Mouse (Mus musculus) heart, postnatal 36 days (tissue): Measurements from ENCODE around the gene Nr3c2. TPM values are rescaled to one million over a fixed set of nuclear protein-coding genes. Genes with fewer than 3 reads are reported as not detected.

ENCODE experiments used
- DNase-seq, 2 experiments: peaks; one replicate each; pipeline ENCODE4 v3.0.0; 2021 to 2022
- intact Hi-C: fragments of 180-260 bp; cut with DNase I; formaldehyde crosslinking; loops from one replicate; pipeline ENCODE4 v1.15.1; 2025
- total RNA-seq, 2 experiments: library from RNA; stranded (reverse); gene quantifications; 2 replicates each; pipeline ENCODE4 v1.2.3; 2021

Nr3c2 gene
- total RNA-seq, 2 experiments from 2014 or later = 16.1 to 35.4 TPM

- intact Hi-C loops = loop anchor here (5.0 kb wide), 2 partner anchors 76 to 144 kb away; no protein-coding TSS in a partner anchor
- DNase-seq = no peak
These were observed 147.5 kb downstream of the Nr3c2 start for GRCm38 (mm10) chr8:77046731-77047130.

- DNase-seq = no peak
These were observed 152.4 kb downstream of the Nr3c2 start for GRCm38 (mm10) chr8:77051399-77052275.

GRCm38 (mm10) chr8:77055492-77056021, 156.3 kb downstream of the Nr3c2 start:
- DNase-seq = no peak
- intact Hi-C loops = no loop called here

More at GRCm38 (mm10) chr8:77051399-77052275, 152.4 kb downstream of the Nr3c2 start:
- intact Hi-C loops = no loop called here

- DNase-seq = no peak
- intact Hi-C loops = no loop called here
These were observed 157.6 kb downstream of the Nr3c2 start for GRCm38 (mm10) chr8:77056853-77057252.

- DNase-seq = no peak
- intact Hi-C loops = no loop called here
These were observed 183.4 kb downstream of the Nr3c2 start for GRCm38 (mm10) chr8:77082687-77083086.

- intact Hi-C loops = no loop called here
- DNase-seq = no peak
These were observed 186.8 kb downstream of the Nr3c2 start for GRCm38 (mm10) chr8:77086036-77086435.

- DNase-seq = no peak
- intact Hi-C loops = no loop called here
These were observed 197.5 kb downstream of the Nr3c2 start for GRCm38 (mm10) chr8:77096721-77097120.

GRCm38 (mm10) chr8:77098101-77098500, 198.9 kb downstream of the Nr3c2 start:
- intact Hi-C loops = no loop called here

GRCm38 (mm10) chr8:77100370-77100769, 201.1 kb downstream of the Nr3c2 start:
- DNase-seq = no peak
- intact Hi-C loops = no loop called here

More at GRCm38 (mm10) chr8:77098101-77098500, 198.9 kb downstream of the Nr3c2 start:
- DNase-seq = no peak

- intact Hi-C loops = no loop called here
- DNase-seq = no peak
These were observed 203.6 kb downstream of the Nr3c2 start for GRCm38 (mm10) chr8:77102879-77103278.

- intact Hi-C loops = no loop called here
- DNase-seq = no peak
These were observed 213.5 kb downstream of the Nr3c2 start for GRCm38 (mm10) chr8:77112719-77113118.

GRCm38 (mm10) chr8:77114769-77115168, 215.5 kb downstream of the Nr3c2 start:
- intact Hi-C loops = no loop called here
- DNase-seq = no peak

- DNase-seq = no peak
- intact Hi-C loops = no loop called here
These were observed 217.3 kb downstream of the Nr3c2 start for GRCm38 (mm10) chr8:77116419-77117079.

- intact Hi-C loops = loop anchor here (5.0 kb wide), 1 partner anchor 74 kb away; no protein-coding TSS in a partner anchor
- DNase-seq = peak; percentile 12 to 22
These were observed 221.7 kb downstream of the Nr3c2 start for GRCm38 (mm10) chr8:77120810-77121570.

GRCm38 (mm10) chr8:77121571-77121890, 222.3 kb downstream of the Nr3c2 start:
- DNase-seq = peak; percentile 11 to 18
- intact Hi-C loops = loop anchor here (5.0 kb wide), 1 partner anchor 74 kb away; no protein-coding TSS in a partner anchor

- intact Hi-C loops = loop anchor here (2.0 to 5.0 kb wide), 2 partner anchors 75 to 223 kb away; partner anchors contain the start of gene Nr3c2
- peak; percentile 24 to 37 for DNase-seq
These were observed 223.1 kb downstream of the Nr3c2 start for GRCm38 (mm10) chr8:77122300-77122699.

GRCm38 (mm10) chr8:77125777-77126176, 226.5 kb downstream of the Nr3c2 start:
- intact Hi-C loops = no loop called here
- no peak for DNase-seq

- intact Hi-C loops = no loop called here
- no peak for DNase-seq
These were observed 228.8 kb downstream of the Nr3c2 start for GRCm38 (mm10) chr8:77128006-77128405.

- intact Hi-C loops = no loop called here
These were observed 233.8 kb downstream of the Nr3c2 start for GRCm38 (mm10) chr8:77132903-77133637.

More at GRCm38 (mm10) chr8:77132903-77133637, 233.8 kb downstream of the Nr3c2 start:
- peak; percentile 65 to 72 for DNase-seq
